Mouse (Mus musculus): ENCODE data around the gene Cdh18. TPM values are rescaled to one million over a fixed set of nuclear protein-coding genes. Genes with fewer than 3 reads are reported as not detected.
"Not testable (repeated sequence)": the region's sequence is repeated elsewhere in the genome, so short reads cannot be mapped to it uniquely, and the experiment has no call there.

Cdh18 gene
- 1 to 10 TPM; 1.9 TPM for total RNA-seq (2021)
- long read RNA-seq, experiment 1 = 0 reads
- long read RNA-seq, experiment 2, partial matches to known transcripts = 0 of 2 reads
- long read RNA-seq, experiment 2, other reads (novel, unspliced or antisense) = 2 of 2 reads

GRCm38 (mm10) chr15:22548711-22549271 is at the start of gene Cdh18:
Gene Cdh18, plus strand, starts transcription at chr15:22549022.
- DNase-seq (ENCODE audit: low spot score in 2 of 2) = no peak

- no peak for DNase-seq (ENCODE audit: low spot score in 2 of 2)
These were observed 37.6 kb upstream of the Cdh18 start for GRCm38 (mm10) chr15:22511271-22511670.

GRCm38 (mm10) chr15:22535828-22536227 is 13.0 kb upstream of the Cdh18 start:
- no peak for DNase-seq (ENCODE audit: low spot score in 2 of 2)

- DNase-seq (ENCODE audit: low spot score in 2 of 2) = no peak
These were observed 29.3 kb downstream of the Cdh18 start for GRCm38 (mm10) chr15:22577974-22578616.

- DNase-seq (ENCODE audit: low spot score in 2 of 2) = no peak
These were observed 29.8 kb downstream of the Cdh18 start for GRCm38 (mm10) chr15:22578617-22578990.

- DNase-seq (ENCODE audit: low spot score in 2 of 2) = no peak
These were observed 35.8 kb downstream of the Cdh18 start for GRCm38 (mm10) chr15:22584667-22585066.

GRCm38 (mm10) chr15:22716376-22716775 is 167.6 kb downstream of the Cdh18 start:
- no peak for DNase-seq (ENCODE audit: low spot score in 2 of 2)

- no peak for DNase-seq (ENCODE audit: low spot score in 2 of 2)
These were observed 168.9 kb downstream of the Cdh18 start for GRCm38 (mm10) chr15:22717681-22718080.

GRCm38 (mm10) chr15:22726574-22726973 is 177.8 kb downstream of the Cdh18 start:
- DNase-seq (ENCODE audit: low spot score in 2 of 2) = no peak

- DNase-seq (ENCODE audit: low spot score in 2 of 2) = no peak
These were observed 184.2 kb downstream of the Cdh18 start for GRCm38 (mm10) chr15:22733039-22733438.

- DNase-seq (ENCODE audit: low spot score in 2 of 2) = no peak
These were observed 187.3 kb downstream of the Cdh18 start for GRCm38 (mm10) chr15:22736165-22736564.

GRCm38 (mm10) chr15:22761257-22761656 is 212.4 kb downstream of the Cdh18 start:
- not testable (repeated sequence) for DNase-seq (ENCODE audit: low spot score in 2 of 2)

- DNase-seq (ENCODE audit: low spot score in 2 of 2) = not testable (repeated sequence)
These were observed 217.8 kb downstream of the Cdh18 start for GRCm38 (mm10) chr15:22766591-22766990.

GRCm38 (mm10) chr15:22776346-22776745 is 227.5 kb downstream of the Cdh18 start:
- DNase-seq (ENCODE audit: low spot score in 2 of 2) = no peak

GRCm38 (mm10) chr15:22789696-22790095 is 240.9 kb downstream of the Cdh18 start:
- no peak for DNase-seq (ENCODE audit: low spot score in 2 of 2)

- no peak for DNase-seq (ENCODE audit: low spot score in 2 of 2)
These were observed 243.0 kb downstream of the Cdh18 start for GRCm38 (mm10) chr15:22791791-22792190.

- DNase-seq (ENCODE audit: low spot score in 2 of 2) = no peak
These were observed 284.3 kb downstream of the Cdh18 start for GRCm38 (mm10) chr15:22833127-22833526.

- DNase-seq (ENCODE audit: low spot score in 2 of 2) = no peak
These were observed 288.4 kb downstream of the Cdh18 start for GRCm38 (mm10) chr15:22837173-22837572.

GRCm38 (mm10) chr15:22857704-22858103 is 308.9 kb downstream of the Cdh18 start:
- DNase-seq (ENCODE audit: low spot score in 2 of 2) = no peak

GRCm38 (mm10) chr15:22870679-22871078 is 321.9 kb downstream of the Cdh18 start:
- DNase-seq (ENCODE audit: low spot score in 2 of 2) = no peak

- DNase-seq (ENCODE audit: low spot score in 2 of 2) = no peak
These were observed 348.9 kb downstream of the Cdh18 start for GRCm38 (mm10) chr15:22897724-22898123.

- DNase-seq (ENCODE audit: low spot score in 2 of 2) = no peak
These were observed 349.4 kb downstream of the Cdh18 start for GRCm38 (mm10) chr15:22898208-22898607.

- DNase-seq (ENCODE audit: low spot score in 2 of 2) = no peak
These were observed 365.6 kb downstream of the Cdh18 start for GRCm38 (mm10) chr15:22914444-22914843.
